Mouse (Mus musculus): ENCODE data around the gene Gm42674.

- TF ChIP-seq POLR2A (IDR thresholded peaks at IDR 0.05; ENCODE audit: extremely low read depth, insufficient read depth, low read length) (no peak), CTCF (IDR thresholded peaks at IDR 0.05; ENCODE audit: low read depth, low read length) (no peak)
Measured at GRCm38 (mm10) chr3:90653717-90654116, 52.0 kb downstream of the Gm42674 start, which contains the start of gene S100a7a.

Measured in liver, adult 2 months (tissue).